Mouse (Mus musculus) T-cell, adult 66 days (primary cell): Measurements from ENCODE around the gene Fam20b. TPM values are rescaled to one million over a fixed set of nuclear protein-coding genes. Genes with fewer than 3 reads are reported as not detected.

Experiments used
- total RNA-seq, 2 experiments: library from RNA; stranded (reverse); gene quantifications; 3 replicates in 1 of 2; 4 replicates in 1 of 2; pipeline ENCODE4 v1.2.4; 2023

Gene Fam20b
- total RNA-seq: 10 to 100 TPM; 20.8 to 23.4 TPM

DNA sequence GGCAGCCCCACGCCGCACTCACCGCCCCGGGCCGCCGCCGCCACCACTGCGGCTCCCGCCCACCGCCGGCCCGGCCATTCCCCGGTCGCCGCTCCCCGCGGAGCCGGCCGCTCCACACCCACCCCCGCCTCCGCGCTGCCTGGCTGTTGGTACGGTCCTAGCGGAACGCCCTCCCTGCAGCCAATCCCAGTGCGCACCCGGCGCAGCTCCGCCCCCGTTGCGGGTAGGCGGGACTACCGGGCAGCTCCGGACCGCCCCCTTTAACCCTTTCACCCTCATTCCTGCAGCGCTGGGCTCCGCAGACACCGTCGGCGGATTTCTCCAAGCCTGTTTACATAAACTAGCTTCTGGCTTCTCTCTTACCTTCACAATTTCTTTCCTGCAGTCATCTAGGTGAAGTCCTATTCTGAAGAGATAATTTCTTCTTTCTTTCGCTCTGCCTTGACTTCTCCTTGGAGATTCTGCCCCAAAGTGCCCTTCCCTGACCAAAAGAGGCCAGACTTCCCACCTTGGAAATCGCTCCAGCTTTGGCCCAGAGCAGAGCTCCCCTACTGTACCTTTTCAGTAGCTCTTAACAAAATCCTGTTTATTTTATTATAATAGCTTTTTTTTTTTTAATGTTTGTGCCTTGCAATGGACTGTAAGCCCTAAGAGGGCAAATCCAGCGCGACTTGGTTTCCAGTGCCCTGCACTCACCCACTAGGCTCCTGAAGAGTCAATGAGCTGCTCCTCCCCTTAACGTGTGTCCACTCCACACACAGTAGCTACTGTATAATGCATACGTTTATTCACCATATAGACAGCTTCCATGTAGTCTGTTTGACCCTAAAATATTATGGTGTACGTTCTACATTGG, at the start of gene Fam20b:
Fam20b (minus strand) TSS at position 137 of the 856 bp plus-strand sequence.

DNA sequence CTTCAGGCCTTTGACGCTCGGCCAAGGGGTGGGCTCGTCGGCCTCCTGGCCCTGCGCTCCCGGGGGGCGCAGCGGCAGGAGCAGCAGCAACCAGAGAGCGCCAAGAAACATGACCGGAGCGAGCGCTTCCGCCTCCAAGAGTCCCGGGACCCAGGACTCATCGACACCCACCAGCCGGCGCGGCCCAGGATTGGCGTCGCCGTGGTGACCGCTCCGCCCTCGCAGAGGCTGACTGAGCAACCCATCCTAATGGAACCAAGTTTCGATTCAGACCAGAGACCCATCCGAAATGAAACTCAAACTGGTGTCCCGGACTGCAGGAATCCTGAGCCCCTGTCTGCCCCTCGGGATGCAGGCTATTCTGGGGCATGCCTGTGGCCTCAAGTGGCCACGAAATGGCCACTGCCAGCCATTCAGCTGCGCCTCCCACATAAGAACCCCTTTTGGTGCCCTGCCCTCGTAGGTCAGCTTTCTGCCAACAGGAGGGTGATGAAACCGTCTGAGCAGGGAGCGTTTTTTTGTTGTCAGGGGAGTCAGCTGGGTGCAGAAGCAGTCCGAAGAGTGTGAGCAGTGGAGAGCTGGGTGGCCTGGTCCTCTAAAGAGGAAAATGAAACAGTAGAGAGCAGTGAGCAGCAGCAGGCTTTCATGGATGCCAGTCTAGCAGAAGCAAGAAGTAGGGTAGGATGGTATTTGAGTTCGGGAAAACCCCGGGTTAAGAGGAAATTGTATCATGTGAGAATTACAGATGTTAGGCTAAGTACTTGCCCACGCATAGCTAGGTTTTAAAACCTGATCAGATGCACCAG, 44.5 kb downstream of the Fam20b start, which contains the start of gene Tor3a:
Tor3a (minus strand) TSS at position 162 of the 806 bp plus-strand sequence.

Other genes starting within 250 kb of the Fam20b start
- 10 to 100 TPM; 24.9 to 48.9 TPM for gene Soat1, start 244.8 kb downstream of the Fam20b start, total RNA-seq
- 10 to 100 TPM; 34.0 to 34.4 TPM for gene Gm10031, start 195.1 kb downstream of the Fam20b start, total RNA-seq
- 10 to 100 TPM; 36.2 to 42.0 TPM for gene Abl2, start 160.3 kb downstream of the Fam20b start, total RNA-seq
- 10 to 100 TPM; 14.9 to 16.5 TPM for gene Tor3a, start 44.7 kb downstream of the Fam20b start, total RNA-seq
- gene Angptl1, start 119.5 kb upstream of the Fam20b start, total RNA-seq: not detected
- 10 to 100 TPM; 63.1 to 75.2 TPM for gene Ralgps2, start 220.5 kb upstream of the Fam20b start, total RNA-seq